Mouse (Mus musculus) cerebellum, postnatal 36 days (tissue): ENCODE measurements around the gene Hic1.
A peak's percentile ranks its signal among the peaks of the same experiment; 100 is the strongest.

Experiments used
- DNase-seq, 2 experiments: peaks; one replicate each; pipeline ENCODE4 v3.0.0; 2021 to 2022; ENCODE audit warnings: mixed read lengths in 2 of 2

The Hic1 gene

DNA sequence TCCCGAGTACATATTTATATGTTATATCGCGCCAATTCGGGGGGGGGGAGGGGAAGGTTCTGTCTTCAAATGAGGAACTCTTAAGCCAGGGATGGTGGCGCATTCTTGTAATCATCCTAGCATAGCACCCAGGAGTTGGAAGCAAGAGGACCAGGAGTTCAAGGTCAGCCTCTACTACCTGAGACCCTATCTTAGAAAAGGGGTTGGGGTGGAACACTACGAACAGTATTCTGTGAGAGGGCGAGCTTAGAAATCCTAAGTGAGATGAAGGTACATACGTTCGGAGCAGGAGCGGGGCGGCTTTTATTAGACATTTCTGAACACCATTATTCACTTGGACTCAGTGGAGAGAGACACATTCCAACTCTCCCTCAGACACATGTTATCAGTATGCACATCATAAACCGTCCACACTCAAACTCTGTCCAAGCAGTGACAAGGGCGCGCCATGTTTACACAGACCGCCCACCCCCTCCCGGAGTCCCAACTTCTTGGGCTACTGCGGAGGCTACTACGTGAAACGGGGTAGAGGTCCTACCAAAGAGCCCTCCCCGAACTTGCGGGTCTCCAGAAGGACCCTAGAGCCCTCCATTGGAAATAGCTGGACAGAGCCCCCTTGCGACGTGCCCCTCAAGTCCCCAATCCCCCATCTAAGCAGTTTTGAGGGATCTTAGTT, at the start of gene Hic1:
Hic1 (minus strand) TSS at position 115 of the 676 bp plus-strand sequence.
- DNase-seq = no peak

GRCm38 (mm10) chr11:75214081-75214950, 45.0 kb upstream of the Hic1 start:
- DNase-seq = no peak

GRCm38 (mm10) chr11:75213372-75214080, 44.2 kb upstream of the Hic1 start:
- DNase-seq = peak; percentile 62 to 69

DNA sequence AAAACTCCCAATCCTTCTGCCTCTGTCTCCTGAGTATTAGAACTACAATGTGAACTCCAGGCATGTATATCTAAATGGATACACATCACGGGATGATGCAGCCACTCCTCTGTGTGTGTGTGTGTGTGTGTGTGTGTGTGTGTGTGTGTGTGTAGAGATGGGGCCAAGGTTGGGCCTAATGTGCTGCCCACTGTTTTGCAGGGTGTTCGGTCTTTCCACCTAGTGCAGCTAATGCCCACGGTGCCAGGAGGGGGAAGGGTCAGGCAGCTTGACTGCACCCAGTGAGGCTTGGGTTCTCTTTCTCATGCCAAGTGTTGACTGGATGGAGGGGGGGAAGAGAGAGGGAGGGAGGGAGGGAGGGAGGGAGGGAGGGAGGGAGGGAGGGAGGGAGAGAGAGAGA, 43.6 kb upstream of the Hic1 start:
- peak; percentile 51 to 53 for DNase-seq

DNA sequence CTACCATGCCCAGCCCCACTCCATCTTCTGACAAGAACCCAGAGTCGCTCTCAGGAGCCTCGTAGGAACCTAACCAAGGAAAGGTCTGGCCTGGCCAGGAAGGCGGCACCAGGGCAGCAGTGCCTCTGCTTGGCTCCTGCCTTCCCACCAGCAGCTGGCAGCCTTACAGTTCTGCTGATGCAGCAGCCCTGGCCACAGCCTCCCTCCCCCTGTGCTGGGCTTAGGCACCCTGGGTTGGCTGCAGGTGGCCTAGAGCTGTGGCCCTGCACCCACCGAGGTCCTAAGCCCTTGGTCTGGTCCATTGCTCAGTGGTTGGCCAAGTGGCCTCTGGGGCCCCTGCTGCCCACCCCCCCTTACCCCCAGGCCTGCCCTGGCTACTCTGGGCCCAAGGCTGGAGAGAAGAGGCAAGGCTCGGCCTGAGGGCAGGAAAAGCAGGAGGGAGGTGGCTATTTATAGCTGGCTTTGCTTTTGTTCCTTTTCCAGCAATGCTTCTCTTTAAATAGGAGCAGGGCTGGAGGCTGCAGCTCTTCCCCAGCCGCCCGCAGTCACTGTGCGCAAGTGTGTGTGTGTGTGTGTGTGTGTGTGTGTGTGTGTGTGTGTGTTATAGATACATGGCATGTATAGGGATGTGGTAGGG, 42.8 kb upstream of the Hic1 start:
- peak; percentile 54 to 58 for DNase-seq

- no peak for DNase-seq
Observed at GRCm38 (mm10) chr11:75210755-75211154, 41.4 kb upstream of the Hic1 start.

DNA sequence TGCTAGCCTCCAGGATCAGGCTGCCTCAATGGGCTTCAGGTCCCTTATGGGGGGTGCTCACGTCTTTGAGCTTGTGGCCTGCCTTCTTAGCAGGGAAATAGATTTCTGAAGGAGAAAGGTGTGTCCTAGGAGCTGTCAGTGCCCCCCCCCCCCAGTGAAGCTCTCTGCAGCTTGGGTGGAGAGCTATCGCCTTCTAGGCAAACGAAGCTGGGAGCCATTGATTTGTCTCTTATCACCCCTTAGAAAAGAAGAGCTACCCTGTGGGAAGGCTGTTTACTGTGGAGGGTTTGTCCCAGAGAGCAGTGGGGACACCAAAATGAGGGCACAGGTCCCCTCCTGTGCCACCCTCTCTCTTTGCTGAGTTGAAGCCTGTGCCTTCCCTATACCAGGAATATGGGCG, 40.8 kb upstream of the Hic1 start:
- DNase-seq = no peak

- no peak for DNase-seq
Observed at GRCm38 (mm10) chr11:75209363-75209762, 40.0 kb upstream of the Hic1 start.

DNA sequence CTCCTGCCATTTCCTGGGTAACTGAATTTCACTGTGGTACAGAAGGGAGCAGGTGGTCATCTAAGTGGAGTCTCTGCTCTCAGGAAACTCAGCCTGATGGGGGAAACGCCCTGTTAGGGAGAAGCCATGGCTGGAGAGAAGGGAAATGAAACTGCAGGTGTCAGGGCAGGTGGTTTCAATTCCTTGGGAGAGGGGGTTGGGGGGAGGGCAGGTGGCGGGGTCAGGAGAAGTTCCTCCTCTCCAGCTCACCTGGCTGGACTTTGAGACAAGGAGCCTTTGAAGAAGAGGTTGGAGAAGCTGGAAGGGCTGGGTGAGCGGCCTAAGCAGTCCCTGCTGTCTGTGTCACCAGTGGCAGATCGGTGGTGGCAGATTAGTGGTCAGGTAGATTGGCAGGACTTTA, 37.0 kb upstream of the Hic1 start:
- no peak for DNase-seq

- DNase-seq = no peak
Observed at GRCm38 (mm10) chr11:75204472-75204871, 35.2 kb upstream of the Hic1 start.

- DNase-seq = no peak
Observed at GRCm38 (mm10) chr11:75203926-75204325, 34.6 kb upstream of the Hic1 start.

DNA sequence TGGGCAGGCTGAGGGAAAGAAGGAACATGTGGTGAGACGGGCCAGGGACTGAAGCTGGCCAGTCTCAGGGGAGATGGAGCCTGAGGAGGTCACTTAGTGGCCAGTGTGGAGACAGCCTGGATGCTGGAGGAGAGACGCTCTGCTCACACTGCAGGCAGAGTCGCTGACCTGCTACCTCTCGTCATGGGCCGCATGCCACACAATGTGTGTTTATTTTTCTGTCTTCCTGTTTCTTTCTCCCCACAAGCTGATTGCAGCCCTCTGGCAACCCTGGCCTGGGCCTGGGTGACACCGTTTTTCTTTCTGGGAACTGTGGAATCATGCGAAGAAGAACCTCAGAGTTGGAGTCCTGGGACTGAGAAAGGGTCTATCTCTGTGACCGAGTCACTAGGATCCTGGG, 32.4 kb upstream of the Hic1 start:
- DNase-seq = peak in 1 of 2 experiments; percentile 27

DNA sequence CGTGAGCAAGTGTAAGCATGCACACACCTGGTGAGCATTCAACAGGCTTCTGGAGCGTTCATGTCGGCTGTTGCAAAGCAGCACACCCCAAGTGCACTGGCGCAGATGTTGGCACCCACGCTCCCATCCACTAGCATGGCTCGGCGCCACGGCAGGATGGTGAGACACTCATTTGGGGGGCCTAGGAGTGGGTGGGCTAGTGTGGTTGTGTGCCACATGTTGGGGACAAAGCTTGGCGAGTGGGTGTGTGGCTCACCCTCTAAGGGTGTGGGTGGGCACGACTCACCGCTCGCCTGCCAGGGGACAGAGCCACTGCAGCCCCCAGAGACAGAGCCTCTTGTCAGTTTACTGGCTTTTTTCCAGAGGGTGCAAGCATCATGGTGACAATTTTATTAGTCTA, 31.6 kb upstream of the Hic1 start:
- peak; percentile 7 to 17 for DNase-seq

DNA sequence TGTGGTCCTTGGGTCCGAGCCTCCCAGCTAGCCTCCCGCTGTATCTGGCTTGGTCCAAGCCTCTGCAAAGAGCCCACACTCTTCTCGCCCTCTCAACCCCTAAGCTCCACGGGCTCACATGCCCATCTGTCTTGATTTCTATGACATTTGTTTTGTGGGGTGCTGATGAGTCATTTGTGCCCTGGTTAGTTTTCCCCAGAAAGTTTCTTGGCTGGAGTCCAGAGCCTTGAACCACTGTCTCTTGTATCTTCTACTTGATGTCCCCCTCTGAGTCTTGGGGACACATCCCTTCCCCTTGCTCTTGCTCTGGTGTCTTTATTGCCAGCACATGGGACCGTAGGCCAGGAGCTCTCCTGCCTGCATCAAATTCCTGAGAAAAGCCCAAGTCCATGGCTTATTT, 30.6 kb upstream of the Hic1 start:
- DNase-seq = peak in 1 of 2 experiments; percentile 1

DNA sequence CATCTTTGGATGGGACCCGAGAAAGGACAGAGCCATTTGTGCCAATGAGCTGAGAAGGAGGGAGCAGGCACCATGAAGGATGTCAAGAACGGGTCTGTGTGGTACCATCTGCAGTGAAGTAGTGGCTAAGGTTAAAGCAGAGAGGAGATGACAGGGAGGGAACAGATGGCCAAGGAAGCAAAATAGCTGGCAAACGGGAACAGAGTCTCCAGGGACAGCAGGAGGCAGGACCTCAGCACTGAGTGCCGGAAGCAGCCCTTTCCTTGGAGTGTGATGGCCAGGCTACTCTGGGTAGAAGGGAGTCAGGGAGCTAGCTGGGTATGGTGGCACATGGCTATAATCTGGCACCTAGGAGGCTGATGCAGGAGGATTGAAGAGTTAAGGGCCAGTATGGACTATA, 29.5 kb upstream of the Hic1 start:
- peak; percentile 70 for DNase-seq

- DNase-seq = peak in 1 of 2 experiments; percentile 15
Observed at GRCm38 (mm10) chr11:75197956-75198355, 28.6 kb upstream of the Hic1 start.

DNA sequence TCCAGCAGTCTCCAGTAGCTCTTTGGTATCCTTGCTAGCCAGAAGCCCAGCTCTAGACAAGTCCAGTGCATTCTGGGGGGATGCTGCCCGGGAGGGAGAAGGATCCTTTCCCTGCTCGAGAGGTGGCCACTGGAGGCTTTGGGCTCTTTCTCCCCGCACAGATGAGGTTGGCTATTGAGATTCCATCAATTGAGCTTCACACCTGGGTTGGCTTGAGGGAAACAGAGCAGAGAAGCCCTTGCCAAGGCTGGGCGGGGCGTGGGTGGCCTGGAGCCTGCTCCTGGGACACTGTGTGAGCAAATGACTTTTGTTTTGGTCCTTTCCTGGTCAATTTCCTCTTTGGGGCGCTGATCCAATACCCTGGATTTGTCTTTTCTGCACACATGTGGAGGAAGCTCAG, 26.8 kb upstream of the Hic1 start:
- no peak for DNase-seq

DNA sequence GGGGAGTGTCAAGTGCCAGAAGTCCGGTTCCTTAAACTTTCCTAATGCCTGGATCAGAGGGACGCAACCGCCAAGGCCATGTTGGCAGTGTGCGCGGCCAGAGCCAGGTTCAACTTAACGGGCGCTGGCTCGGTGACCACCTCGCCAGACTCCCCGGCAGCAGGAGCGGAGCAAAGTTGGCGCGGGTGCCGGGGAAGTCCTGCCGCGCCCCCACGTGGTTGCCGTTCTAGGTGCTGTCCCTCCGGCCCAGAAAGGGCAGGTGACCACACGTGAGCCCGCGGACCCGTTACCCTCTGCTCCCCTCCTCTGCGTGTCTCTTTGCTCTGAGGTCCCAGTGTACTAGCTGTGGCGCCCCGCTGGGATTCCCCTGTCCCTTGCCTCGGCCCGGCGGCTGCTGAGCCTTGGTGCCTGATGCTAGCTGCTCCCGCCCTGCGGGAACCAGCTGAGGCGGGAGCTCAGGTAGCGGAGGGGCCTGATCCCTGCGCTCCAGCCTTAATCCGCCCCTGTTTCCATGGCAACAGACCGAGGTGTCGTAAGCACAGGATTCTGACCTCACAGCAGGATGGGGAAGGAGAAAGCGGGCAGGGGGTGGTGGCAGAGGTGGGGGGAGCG, 25.6 kb upstream of the Hic1 start:
- peak; percentile 73 to 80 for DNase-seq

GRCm38 (mm10) chr11:75194121-75194849, 25.0 kb upstream of the Hic1 start:
- peak; percentile 43 to 50 for DNase-seq

DNA sequence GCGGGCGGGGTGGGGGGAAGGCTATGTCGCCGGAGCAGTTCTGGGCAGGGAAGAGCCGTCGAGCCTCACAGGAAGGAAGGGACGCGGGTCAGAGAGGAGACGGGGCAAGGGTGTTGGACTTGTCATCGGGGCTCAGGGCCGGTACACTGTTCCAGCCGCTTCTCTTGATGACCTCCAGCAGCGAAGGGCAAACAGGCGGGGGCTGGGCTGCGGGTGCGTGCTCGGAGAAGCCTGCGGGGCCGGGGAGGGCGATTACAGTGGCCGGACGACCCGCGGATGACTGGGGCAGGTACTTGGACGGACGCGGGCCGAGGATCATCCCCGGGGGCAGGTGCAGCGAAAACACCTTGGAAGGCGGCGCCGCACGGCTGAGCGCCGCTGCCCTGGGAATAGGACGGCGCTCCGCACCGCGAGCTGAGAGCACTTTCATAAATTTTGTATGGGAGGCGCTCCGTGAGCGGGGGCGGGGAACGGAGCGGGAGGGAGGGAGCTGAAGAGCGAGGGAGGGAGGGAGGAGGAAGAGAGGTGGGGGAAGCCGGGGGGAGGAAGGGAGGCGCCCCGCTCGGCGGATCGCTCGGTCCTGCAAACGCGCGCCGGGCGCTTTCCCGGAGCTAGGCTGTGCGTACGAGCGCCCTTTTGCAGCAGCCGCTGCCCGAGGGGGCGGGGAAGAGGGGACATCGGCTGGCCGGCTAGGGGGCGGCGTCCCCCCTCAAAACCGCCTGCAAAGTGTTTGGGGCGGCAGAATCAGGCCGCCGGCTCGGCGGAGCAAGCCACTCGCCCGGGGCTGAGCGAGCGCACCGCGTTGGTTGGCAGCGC, 24.1 kb upstream of the Hic1 start, which contains the start of gene Rtn4rl1:
Rtn4rl1 (plus strand) TSS at position 528 of the 816 bp plus-strand sequence.
- peak; percentile 74 to 84 for DNase-seq
